Mouse (Mus musculus): ENCODE data around the gene Lipt2. TPM values are rescaled to one million over a fixed set of nuclear protein-coding genes. Genes with fewer than 3 reads are reported as not detected.

Gene Lipt2
- 15.2 and 16.9 TPM in 2 replicates for polyA plus RNA-seq (2012; rRNA removed; ENCODE audit: low replicate concordance)

GRCm38 (mm10) chr7:100159105-100159841 is at the start of gene Lipt2:
Gene Lipt2 (plus strand): TSS chr7:100159277.

GRCm38 (mm10) chr7:100121376-100121789 is 37.7 kb upstream of the Lipt2 start, which contains the start of gene Pold3:
Gene Pold3 (minus strand): TSS chr7:100121565.

GRCm38 (mm10) chr7:100176269-100176668 is 17.2 kb downstream of the Lipt2 start, which contains the start of gene Kcne3:
Gene Kcne3 (plus strand): TSS chr7:100176502.

Other genes with a start within 250 kb of the Lipt2 start
- 1.6 and 2.1 TPM in 2 replicates for gene Rnf169, start 178.8 kb upstream of the Lipt2 start, polyA plus RNA-seq (2012; rRNA removed; ENCODE audit: low replicate concordance)
- gene Chrdl2, start 153.1 kb upstream of the Lipt2 start, polyA plus RNA-seq (2012; rRNA removed; ENCODE audit: low replicate concordance) = 0.12 and 0.32 TPM in 2 replicates
- gene Pold3, start 37.7 kb upstream of the Lipt2 start, polyA plus RNA-seq (2012; rRNA removed; ENCODE audit: low replicate concordance) = 2.6 TPM in 2 replicates
- gene Kcne3, start 17.2 kb downstream of the Lipt2 start, polyA plus RNA-seq (2012; rRNA removed; ENCODE audit: low replicate concordance) = 70.9 and 195 TPM in 2 replicates
- gene Pgm2l1, start 68.1 kb downstream of the Lipt2 start, polyA plus RNA-seq (2012; rRNA removed; ENCODE audit: low replicate concordance) = 0.82 and 4.2 TPM in 2 replicates
- gene P4ha3, start 126.2 kb downstream of the Lipt2 start, polyA plus RNA-seq (2012; rRNA removed; ENCODE audit: low replicate concordance) = 0.11 and 0.15 TPM in 2 replicates
- gene C2cd3, start 213.0 kb downstream of the Lipt2 start, polyA plus RNA-seq (2012; rRNA removed; ENCODE audit: low replicate concordance) = 8.4 and 18.8 TPM in 2 replicates
- 58.7 and 206 TPM in 2 replicates for gene Ppme1, start 213.0 kb downstream of the Lipt2 start, polyA plus RNA-seq (2012; rRNA removed; ENCODE audit: low replicate concordance)

Data from duodenum, adult 2 months (tissue).